Mouse (Mus musculus): ENCODE measurements around the gene Fscn3. TPM values are rescaled to one million over a fixed set of nuclear protein-coding genes. Genes with fewer than 3 reads are reported as not detected.
A peak's percentile ranks its signal among the peaks of the same experiment; 100 is the strongest.

The Fscn3 gene
- not detected in 2 replicates for polyA plus RNA-seq (2014; fragmentation: Nextera tagmentation; extraction: Ambion mirVana)

GRCm38 (mm10) chr6:28427096-28427839 lies at the start of gene Fscn3:
TSS of gene Fscn3 (plus strand) at chr6:28427789.
- peaks cover 18% of the 10 kb centered on the region for H3K36me3 ChIP-seq (ENCODE audit: control insufficient read depth, insufficient read depth, low read length)
- H3K9ac ChIP-seq (replicated peaks; ENCODE audit: low read length) = no peak within 1 kb of the TSS
- WGBS = 86% methylated on average over 3 of the region's 3 CpGs
- DNase-seq (no peak), ATAC-seq (ENCODE audit: low FRiP score, low TSS enrichment) (no peak)
- no peak within 1 kb of the TSS for H3K4me2 ChIP-seq (ENCODE audit: low read length)
- no peak within 1 kb of the TSS for H3K4me3 ChIP-seq (replicated peaks; ENCODE audit: low read depth, low read length)
- peaks cover 10% of the 10 kb centered on the region for H3K4me1 ChIP-seq (ENCODE audit: control insufficient read depth, insufficient read depth, low read length)
- no peak within 1 kb of the TSS for H3K27ac ChIP-seq (replicated peaks; ENCODE audit: low read depth, low read length)
- no peaks in the 10 kb centered on the region for H3K27me3 ChIP-seq (ENCODE audit: control insufficient read depth, insufficient read depth, low read length)
- no peaks in the 10 kb centered on the region for H3K9me3 ChIP-seq (ENCODE audit: control insufficient read depth, low read length)

GRCm38 (mm10) chr6:28381983-28382382 lies 45.6 kb upstream of the Fscn3 start:
- Histone ChIP-seq H3K27me3 (ENCODE audit: control insufficient read depth, insufficient read depth, low read length) (no peaks in the 10 kb centered on the region), H3K9ac (replicated peaks; ENCODE audit: low read length) (no peak overlapping the region), H3K9me3 (ENCODE audit: control insufficient read depth, low read length) (no peaks in the 10 kb centered on the region), H3K4me1 (ENCODE audit: control insufficient read depth, insufficient read depth, low read length) (no peaks in the 10 kb centered on the region), H3K36me3 (ENCODE audit: control insufficient read depth, insufficient read depth, low read length) (no peaks in the 10 kb centered on the region), H3K4me3 (replicated peaks; ENCODE audit: low read depth, low read length) (no peak overlapping the region), H3K4me2 (ENCODE audit: low read length) (no peak overlapping the region), H3K27ac (replicated peaks; ENCODE audit: low read depth, low read length) (no peak overlapping the region)
- DNase-seq (peak; percentile 23), ATAC-seq (ENCODE audit: low FRiP score, low TSS enrichment) (no peak)
- 70% methylated on average over 4 of the region's 4 CpGs for WGBS

- Histone ChIP-seq H3K9ac (replicated peaks; ENCODE audit: low read length) (no peak overlapping the region), H3K36me3 (ENCODE audit: control insufficient read depth, insufficient read depth, low read length) (no peaks in the 10 kb centered on the region), H3K4me3 (replicated peaks; ENCODE audit: low read depth, low read length) (no peak overlapping the region), H3K27ac (replicated peaks; ENCODE audit: low read depth, low read length) (no peak overlapping the region), H3K4me1 (ENCODE audit: control insufficient read depth, insufficient read depth, low read length) (no peaks in the 10 kb centered on the region), H3K4me2 (ENCODE audit: low read length) (no peak overlapping the region), H3K9me3 (ENCODE audit: control insufficient read depth, low read length) (no peaks in the 10 kb centered on the region), H3K27me3 (ENCODE audit: control insufficient read depth, insufficient read depth, low read length) (no peaks in the 10 kb centered on the region)
- DNase-seq = no peak
- WGBS = 92% methylated on average over 3 of the region's 3 CpGs
- ATAC-seq (ENCODE audit: low FRiP score, low TSS enrichment) = no peak
Observed at GRCm38 (mm10) chr6:28385169-28385568, 42.4 kb upstream of the Fscn3 start.

- WGBS = 97% methylated on average over 3 of the region's 3 CpGs
- Histone ChIP-seq H3K36me3 (ENCODE audit: control insufficient read depth, insufficient read depth, low read length) (no peaks in the 10 kb centered on the region), H3K4me2 (ENCODE audit: low read length) (no peak overlapping the region), H3K9me3 (ENCODE audit: control insufficient read depth, low read length) (no peaks in the 10 kb centered on the region), H3K9ac (replicated peaks; ENCODE audit: low read length) (no peak overlapping the region), H3K4me1 (ENCODE audit: control insufficient read depth, insufficient read depth, low read length) (no peaks in the 10 kb centered on the region), H3K27me3 (ENCODE audit: control insufficient read depth, insufficient read depth, low read length) (no peaks in the 10 kb centered on the region), H3K27ac (replicated peaks; ENCODE audit: low read depth, low read length) (no peak overlapping the region), H3K4me3 (replicated peaks; ENCODE audit: low read depth, low read length) (no peak overlapping the region)
- DNase-seq (no peak), ATAC-seq (ENCODE audit: low FRiP score, low TSS enrichment) (no peak)
Observed at GRCm38 (mm10) chr6:28389038-28389437, 38.6 kb upstream of the Fscn3 start.

- H3K27me3 ChIP-seq (ENCODE audit: control insufficient read depth, insufficient read depth, low read length) = no peaks in the 10 kb centered on the region
- peak overlapping the region; percentile 61 for H3K9ac ChIP-seq (replicated peaks; ENCODE audit: low read length)
- peak; percentile 39; the same call in 1 of the 2 replicates for ATAC-seq (ENCODE audit: low FRiP score, low TSS enrichment)
- peak overlapping the region; percentile 47 for H3K4me3 ChIP-seq (replicated peaks; ENCODE audit: low read depth, low read length)
- no peaks in the 10 kb centered on the region for H3K9me3 ChIP-seq (ENCODE audit: control insufficient read depth, low read length)
- peak overlapping the region; percentile 80 for H3K4me2 ChIP-seq (ENCODE audit: low read length)
- 0 out of 2 replicates have a peak, but pooled peaks cover 10% of the 10 kb centered on the region for H3K4me1 ChIP-seq (ENCODE audit: control insufficient read depth, insufficient read depth, low read length)
- DNase-seq = no peak
- no peaks in the 10 kb centered on the region for H3K36me3 ChIP-seq (ENCODE audit: control insufficient read depth, insufficient read depth, low read length)
- 12% methylated on average over 15 of the region's 15 CpGs for WGBS
- peak overlapping the region; percentile 86 for H3K27ac ChIP-seq (replicated peaks; ENCODE audit: low read depth, low read length)
Observed at GRCm38 (mm10) chr6:28396051-28396852, 31.3 kb upstream of the Fscn3 start.

- H3K27me3 ChIP-seq (ENCODE audit: control insufficient read depth, insufficient read depth, low read length) = no peaks in the 10 kb centered on the region
- 0 out of 2 replicates have a peak, but pooled peaks cover 10% of the 10 kb centered on the region for H3K4me1 ChIP-seq (ENCODE audit: control insufficient read depth, insufficient read depth, low read length)
- H3K9ac ChIP-seq (replicated peaks; ENCODE audit: low read length) = peak overlapping the region; percentile 61
- ATAC-seq (ENCODE audit: low FRiP score, low TSS enrichment) = peak; percentile 51; the same call in 1 of the 2 replicates
- H3K36me3 ChIP-seq (ENCODE audit: control insufficient read depth, insufficient read depth, low read length) = no peaks in the 10 kb centered on the region
- peak; percentile 80 for DNase-seq
- peak overlapping the region; percentile 80 for H3K4me2 ChIP-seq (ENCODE audit: low read length)
- under 1% methylated on average over 19 of the region's 19 CpGs for WGBS
- peak overlapping the region; percentile 86 for H3K27ac ChIP-seq (replicated peaks; ENCODE audit: low read depth, low read length)
- H3K9me3 ChIP-seq (ENCODE audit: control insufficient read depth, low read length) = no peaks in the 10 kb centered on the region
- peak overlapping the region; percentile 47 for H3K4me3 ChIP-seq (replicated peaks; ENCODE audit: low read depth, low read length)
Observed at GRCm38 (mm10) chr6:28396853-28397457, 30.6 kb upstream of the Fscn3 start.

- peak within 1 kb of the TSS; percentile 61 for H3K9ac ChIP-seq (replicated peaks; ENCODE audit: low read length)
- no peaks in the 10 kb centered on the region for H3K36me3 ChIP-seq (ENCODE audit: control insufficient read depth, insufficient read depth, low read length)
- 0 out of 2 replicates have a peak, but pooled peaks cover 10% of the 10 kb centered on the region for H3K4me1 ChIP-seq (ENCODE audit: control insufficient read depth, insufficient read depth, low read length)
- WGBS = under 1% methylated on average over 33 of the region's 33 CpGs
- peak; percentile 57; the same call in 1 of the 2 replicates for ATAC-seq (ENCODE audit: low FRiP score, low TSS enrichment)
- peak; percentile 79 for DNase-seq
- H3K4me3 ChIP-seq (replicated peaks; ENCODE audit: low read depth, low read length) = peak within 1 kb of the TSS; percentile 47
- peak within 1 kb of the TSS; percentile 80 for H3K4me2 ChIP-seq (ENCODE audit: low read length)
- no peaks in the 10 kb centered on the region for H3K27me3 ChIP-seq (ENCODE audit: control insufficient read depth, insufficient read depth, low read length)
- no peaks in the 10 kb centered on the region for H3K9me3 ChIP-seq (ENCODE audit: control insufficient read depth, low read length)
- peak within 1 kb of the TSS; percentile 86 for H3K27ac ChIP-seq (replicated peaks; ENCODE audit: low read depth, low read length)
Observed at GRCm38 (mm10) chr6:28397681-28398203, 29.8 kb upstream of the Fscn3 start, which contains the start of gene Zfp800. TSS of gene Zfp800 (minus strand) at chr6:28398005.

GRCm38 (mm10) chr6:28398726-28399125 lies 28.9 kb upstream of the Fscn3 start:
- WGBS = 94% methylated on average over 3 of the region's 3 CpGs
- no peak overlapping the region for H3K9ac ChIP-seq (replicated peaks; ENCODE audit: low read length)
- no peak for ATAC-seq (ENCODE audit: low FRiP score, low TSS enrichment)
- H3K4me3 ChIP-seq (replicated peaks; ENCODE audit: low read depth, low read length) = no peak overlapping the region
- no peak overlapping the region for H3K27ac ChIP-seq (replicated peaks; ENCODE audit: low read depth, low read length)
- DNase-seq = no peak
- H3K4me2 ChIP-seq (ENCODE audit: low read length) = no peak overlapping the region
- no peaks in the 10 kb centered on the region for H3K27me3 ChIP-seq (ENCODE audit: control insufficient read depth, insufficient read depth, low read length)
- no peaks in the 10 kb centered on the region for H3K36me3 ChIP-seq (ENCODE audit: control insufficient read depth, insufficient read depth, low read length)
- H3K9me3 ChIP-seq (ENCODE audit: control insufficient read depth, low read length) = no peaks in the 10 kb centered on the region
- H3K4me1 ChIP-seq (ENCODE audit: control insufficient read depth, insufficient read depth, low read length) = 0 out of 2 replicates have a peak, but pooled peaks cover 10% of the 10 kb centered on the region
